Mouse (Mus musculus) heart, embryonic 13.5 days (tissue): ENCODE results near the gene Wsb2. TPM values are rescaled to one million over a fixed set of nuclear protein-coding genes. Genes with fewer than 3 reads are reported as not detected.

Experiments
- ATAC-seq: fragments of 200-750 bp; cut with Nextera tagmentation; 2 replicates; pipeline ENCODE4 v1.8.0; 2017; ENCODE audit warnings: moderate TSS enrichment; ENCODE audit not compliant: insufficient number of reproducible peaks, low FRiP score, low TSS enrichment; ENCODE audit errors: extremely low read depth
- H3K27ac ChIP-seq: fragments of 300-500 bp; sonication (generic); replicated peaks from 2 replicates; pipeline ENCODE4 v1.5.1; 2015; ENCODE audit warnings: moderate library complexity, mild to moderate bottlenecking, inconsistent platforms
- H3K27me3 ChIP-seq: fragments of 300-500 bp; sonication (generic); replicated peaks from 2 replicates; pipeline ENCODE4 v1.6.1; 2015; ENCODE audit warnings: mild to moderate bottlenecking, inconsistent platforms
- H3K36me3 ChIP-seq: fragments of 300-500 bp; sonication (generic); 2 replicates; pipeline ENCODE4 v1.6.1; 2015; ENCODE audit warnings: mild to moderate bottlenecking, inconsistent platforms
- H3K4me1 ChIP-seq: fragments of 300-500 bp; sonication (generic); 2 replicates; pipeline ENCODE4 v1.6.1; 2015; ENCODE audit warnings: inconsistent platforms
- H3K4me2 ChIP-seq: fragments of 300-500 bp; sonication (generic); 2 replicates; pipeline ENCODE4 v1.6.1; 2015; ENCODE audit warnings: inconsistent platforms, mild to moderate bottlenecking, moderate library complexity
- H3K4me3 ChIP-seq: fragments of 300-500 bp; sonication (generic); 2 replicates; pipeline ENCODE4 v1.5.1; 2015; ENCODE audit warnings: moderate library complexity, mild to moderate bottlenecking, inconsistent platforms
- H3K9ac ChIP-seq: fragments of 300-500 bp; sonication (generic); 2 replicates; pipeline ENCODE4 v1.6.1; 2015; ENCODE audit warnings: inconsistent platforms, mild to moderate bottlenecking, moderate library complexity
- H3K9me3 ChIP-seq: fragments of 300-500 bp; sonication (generic); 2 replicates; pipeline ENCODE4 v1.6.1; 2016; ENCODE audit warnings: inconsistent platforms
- WGBS: fragments of 180-500 bp; shearing (Covaris S2); methylation state at CpG from one replicate; pipeline ENCODE4 v1.1.7; 2015; ENCODE audit warnings: mixed read lengths; 5-methylcytosine and 5-hydroxymethylcytosine counted together
- polyA plus RNA-seq: library from polyadenylated mRNA; unstranded; fragments of >200 nt; fragmentation: Nextera tagmentation; extraction: Ambion mirVana; gene quantifications from 2 replicates; pipeline ENCODE4 v1.2.1, GENCODE M21; 2015

The Wsb2 gene
- polyA plus RNA-seq, 1 experiment from 2014 or later, result 74.2 TPM

- WGBS, result 32% methylated on average over 19 of the region's 19 CpGs
- ATAC-seq, result no peak
- no peak overlapping the region for H3K4me2 ChIP-seq
- peak overlapping the region; percentile 72; the same call in 1 of the 2 replicates for H3K4me3 ChIP-seq
- peaks cover 10% of the 10 kb centered on the region for H3K4me1 ChIP-seq
- H3K27me3 ChIP-seq, result peaks cover 86% of the 10 kb centered on the region
- H3K36me3 ChIP-seq, result no peaks in the 10 kb centered on the region
- H3K27ac ChIP-seq, result no peak overlapping the region
- H3K9me3 ChIP-seq, result no peaks in the 10 kb centered on the region
- H3K9ac ChIP-seq, result no peak overlapping the region
These were observed 58.2 kb downstream of the Wsb2 start for GRCm38 (mm10) chr5:117415011-117415912.

- Histone ChIP-seq H3K9ac (no peak overlapping the region), H3K9me3 (no peaks in the 10 kb centered on the region), H3K36me3 (no peaks in the 10 kb centered on the region), H3K4me1 (peaks cover 10% of the 10 kb centered on the region), H3K4me3 (no peak overlapping the region), H3K27ac (no peak overlapping the region), H3K27me3 (peaks cover 65% of the 10 kb centered on the region), H3K4me2 (no peak overlapping the region)
- ATAC-seq, result no peak
- 59% methylated on average over 2 of the region's 2 CpGs for WGBS
These were observed 60.3 kb downstream of the Wsb2 start for GRCm38 (mm10) chr5:117417442-117417841.

Other genes starting within 250 kb of the Wsb2 start
- gene Suds3, start 241.2 kb upstream of the Wsb2 start, polyA plus RNA-seq, result 49.1 and 49.3 TPM in 2 replicates
- gene Taok3, start 237.2 kb upstream of the Wsb2 start, polyA plus RNA-seq, result 8.5 and 10.8 TPM in 2 replicates
- 576 and 649 TPM in 2 replicates for gene Pebp1, start 69.7 kb upstream of the Wsb2 start, polyA plus RNA-seq
- gene Vsig10, start 38.2 kb upstream of the Wsb2 start, polyA plus RNA-seq, result 7.6 and 8.1 TPM in 2 replicates
- gene Rfc5, start 31.7 kb downstream of the Wsb2 start, polyA plus RNA-seq, result 64.3 and 67.7 TPM in 2 replicates
- 0.07 and 0.13 TPM in 2 replicates for gene Ksr2, start 56.7 kb downstream of the Wsb2 start, polyA plus RNA-seq